Mouse (Mus musculus) heart, embryonic 12.5 days (tissue): ENCODE data around the gene Tatdn3. TPM values are rescaled to one million over a fixed set of nuclear protein-coding genes. Genes with fewer than 3 reads are reported as not detected.

Source experiments
- ATAC-seq: fragments of 200-750 bp; cut with Nextera tagmentation; 2 replicates; pipeline ENCODE4 v1.8.0; 2017; ENCODE audit warnings: moderate TSS enrichment, moderate library complexity; ENCODE audit not compliant: insufficient number of reproducible peaks, low FRiP score
- H3K27ac ChIP-seq: fragments of 300-500 bp; sonication (generic); 2 replicates; pipeline ENCODE4 v1.5.1; 2016; ENCODE audit warnings: mild to moderate bottlenecking, moderate library complexity; ENCODE audit not compliant: poor library complexity, severe bottlenecking
- H3K27me3 ChIP-seq: fragments of 300-500 bp; sonication (generic); replicated peaks from 2 replicates; pipeline ENCODE4 v1.6.1; 2016; ENCODE audit warnings: mild to moderate bottlenecking, moderate library complexity
- H3K36me3 ChIP-seq: fragments of 300-500 bp; sonication (generic); 2 replicates; pipeline ENCODE4 v1.6.1; 2016; ENCODE audit warnings: mild to moderate bottlenecking, moderate library complexity
- H3K4me1 ChIP-seq: fragments of 300-500 bp; sonication (generic); replicated peaks from 2 replicates; pipeline ENCODE4 v1.6.1; 2016; ENCODE audit warnings: mild to moderate bottlenecking
- H3K4me2 ChIP-seq: fragments of 300-500 bp; sonication (generic); 2 replicates; pipeline ENCODE4 v1.6.1; 2016; ENCODE audit warnings: mild to moderate bottlenecking, moderate library complexity
- H3K4me3 ChIP-seq: fragments of 300-500 bp; sonication (generic); 2 replicates; pipeline ENCODE4 v1.5.1; 2016; ENCODE audit warnings: mild to moderate bottlenecking
- H3K9ac ChIP-seq: fragments of 300-500 bp; sonication (generic); 2 replicates; pipeline ENCODE4 v1.6.1; 2016; ENCODE audit warnings: mild to moderate bottlenecking, moderate library complexity
- H3K9me3 ChIP-seq: fragments of 300-500 bp; sonication (generic); replicated peaks from 2 replicates; pipeline ENCODE4 v1.6.1; 2016; ENCODE audit warnings: mild to moderate bottlenecking, moderate library complexity
- WGBS: fragments of 180-500 bp; shearing (Covaris S2); methylation state at CpG from one replicate; pipeline ENCODE4 v1.1.7; 2016; 5-methylcytosine and 5-hydroxymethylcytosine counted together
- polyA plus RNA-seq: library from polyadenylated mRNA; unstranded; fragments of >200 nt; fragmentation: Nextera tagmentation; extraction: Ambion mirVana; gene quantifications from 2 replicates; pipeline ENCODE4 v1.2.1, GENCODE M21; 2016

The Tatdn3 gene
- polyA plus RNA-seq = 19.1 and 22.6 TPM in 2 replicates

- under 1% methylated on average over 56 of the region's 56 CpGs for WGBS
- H3K9me3 ChIP-seq = no peaks in the 10 kb centered on the region
- H3K4me1 ChIP-seq = peaks cover 10% of the 10 kb centered on the region
- peak within 1 kb of the TSS; percentile 95 for H3K4me3 ChIP-seq
- H3K27ac ChIP-seq = peak within 1 kb of the TSS; percentile 41; the same call in 1 of the 2 replicates
- H3K4me2 ChIP-seq = peak within 1 kb of the TSS; percentile 76
- H3K36me3 ChIP-seq = peaks cover 27% of the 10 kb centered on the region
- H3K9ac ChIP-seq = peak within 1 kb of the TSS; percentile 80
- no peaks in the 10 kb centered on the region for H3K27me3 ChIP-seq
- ATAC-seq = peak; percentile 92
Measured at GRCm38 (mm10) chr1:191062781-191063485, at the start of gene Tatdn3, which contains the start of gene Nsl1. Gene Tatdn3 (minus strand): TSS chr1:191062932. Gene Nsl1 (plus strand): TSS chr1:191063012.

GRCm38 (mm10) chr1:191111146-191111545 lies 48.4 kb upstream of the Tatdn3 start:
- Histone ChIP-seq H3K9me3 (no peaks in the 10 kb centered on the region), H3K4me1 (peaks cover 30% of the 10 kb centered on the region), H3K4me2 (no peak overlapping the region), H3K27me3 (no peaks in the 10 kb centered on the region), H3K27ac (no peak overlapping the region), H3K4me3 (no peak overlapping the region), H3K9ac (0 out of 2 replicates have a peak overlapping the region, but pooled peaks have one; percentile 8), H3K36me3 (no peaks in the 10 kb centered on the region)
- 43% methylated on average over 8 of the region's 8 CpGs for WGBS
- ATAC-seq = 0 out of 2 replicates have a peak, but pooled peaks have one; percentile 22

- peaks cover 23% of the 10 kb centered on the region for H3K4me1 ChIP-seq
- H3K4me3 ChIP-seq = no peak overlapping the region
- 84% methylated on average over 9 of the region's 9 CpGs for WGBS
- H3K9me3 ChIP-seq = no peaks in the 10 kb centered on the region
- H3K27ac ChIP-seq = no peak overlapping the region
- H3K4me2 ChIP-seq = no peak overlapping the region
- H3K36me3 ChIP-seq = no peaks in the 10 kb centered on the region
- no peak for ATAC-seq
- H3K27me3 ChIP-seq = no peaks in the 10 kb centered on the region
- no peak overlapping the region for H3K9ac ChIP-seq
Measured at GRCm38 (mm10) chr1:191109907-191110306, 47.2 kb upstream of the Tatdn3 start.

GRCm38 (mm10) chr1:191107306-191107705 lies 44.6 kb upstream of the Tatdn3 start:
- ATAC-seq = no peak
- peaks cover 20% of the 10 kb centered on the region for H3K4me1 ChIP-seq
- H3K9me3 ChIP-seq = no peaks in the 10 kb centered on the region
- WGBS = 61% methylated on average over 10 of the region's 10 CpGs
- H3K27me3 ChIP-seq = no peaks in the 10 kb centered on the region
- H3K4me3 ChIP-seq = no peak overlapping the region
- no peak overlapping the region for H3K4me2 ChIP-seq
- no peak overlapping the region for H3K27ac ChIP-seq
- H3K9ac ChIP-seq = no peak overlapping the region
- H3K36me3 ChIP-seq = no peaks in the 10 kb centered on the region

GRCm38 (mm10) chr1:191105246-191105645 lies 42.5 kb upstream of the Tatdn3 start:
- H3K9me3 ChIP-seq = no peaks in the 10 kb centered on the region
- no peaks in the 10 kb centered on the region for H3K36me3 ChIP-seq
- no peak overlapping the region for H3K4me3 ChIP-seq
- no peak for ATAC-seq
- H3K9ac ChIP-seq = no peak overlapping the region
- 0 out of 2 replicates have a peak, but pooled peaks cover 4% of the 10 kb centered on the region for H3K4me1 ChIP-seq
- no peak overlapping the region for H3K4me2 ChIP-seq
- H3K27me3 ChIP-seq = no peaks in the 10 kb centered on the region
- WGBS = 76% methylated on average over 9 of the region's 9 CpGs
- H3K27ac ChIP-seq = no peak overlapping the region

- peaks cover 14% of the 10 kb centered on the region; the same call in 1 of the 2 replicates for H3K4me1 ChIP-seq
- no peak overlapping the region for H3K27ac ChIP-seq
- H3K9ac ChIP-seq = no peak overlapping the region
- ATAC-seq = no peak
- no peak overlapping the region for H3K4me2 ChIP-seq
- H3K9me3 ChIP-seq = no peaks in the 10 kb centered on the region
- H3K27me3 ChIP-seq = peaks cover 15% of the 10 kb centered on the region
- no peak overlapping the region for H3K4me3 ChIP-seq
- no peaks in the 10 kb centered on the region for H3K36me3 ChIP-seq
- 79% methylated on average over 15 of the region's 15 CpGs for WGBS
Measured at GRCm38 (mm10) chr1:191102730-191103370, 40.1 kb upstream of the Tatdn3 start.

GRCm38 (mm10) chr1:191099772-191100291 lies 37.1 kb upstream of the Tatdn3 start:
- Histone ChIP-seq H3K9ac (no peak overlapping the region), H3K27me3 (peaks cover 15% of the 10 kb centered on the region), H3K9me3 (no peaks in the 10 kb centered on the region), H3K4me2 (no peak overlapping the region), H3K4me3 (no peak overlapping the region), H3K4me1 (peaks cover 21% of the 10 kb centered on the region), H3K36me3 (no peaks in the 10 kb centered on the region), H3K27ac (no peak overlapping the region)
- ATAC-seq = no peak
- WGBS = 75% methylated on average over 5 of the region's 5 CpGs

- Histone ChIP-seq H3K4me3 (no peak overlapping the region), H3K4me1 (peaks cover 21% of the 10 kb centered on the region), H3K27me3 (peaks cover 15% of the 10 kb centered on the region), H3K9me3 (no peaks in the 10 kb centered on the region), H3K27ac (no peak overlapping the region), H3K4me2 (peak overlapping the region; percentile 98), H3K36me3 (no peaks in the 10 kb centered on the region), H3K9ac (no peak overlapping the region)
- WGBS = 48% methylated on average over 5 of the region's 5 CpGs
- no peak for ATAC-seq
Measured at GRCm38 (mm10) chr1:191099114-191099513, 36.4 kb upstream of the Tatdn3 start.

- H3K27ac ChIP-seq = no peak within 1 kb of the TSS
- H3K27me3 ChIP-seq = peaks cover 15% of the 10 kb centered on the region
- no peaks in the 10 kb centered on the region for H3K36me3 ChIP-seq
- H3K9ac ChIP-seq = peak within 1 kb of the TSS; percentile 70
- peak within 1 kb of the TSS; percentile 98 for H3K4me2 ChIP-seq
- peak; percentile 56 for ATAC-seq
- no peaks in the 10 kb centered on the region for H3K9me3 ChIP-seq
- H3K4me3 ChIP-seq = peak within 1 kb of the TSS; percentile 72
- 1% methylated on average over 91 of the region's 95 CpGs for WGBS
- H3K4me1 ChIP-seq = peaks cover 21% of the 10 kb centered on the region
Measured at GRCm38 (mm10) chr1:191097802-191098747, 35.3 kb upstream of the Tatdn3 start, which contains the start of gene Batf3. Gene Batf3 (plus strand): TSS chr1:191097847.

GRCm38 (mm10) chr1:191096871-191097681 lies 34.3 kb upstream of the Tatdn3 start:
- Histone ChIP-seq H3K9me3 (no peaks in the 10 kb centered on the region), H3K36me3 (no peaks in the 10 kb centered on the region), H3K4me1 (peaks cover 21% of the 10 kb centered on the region), H3K4me3 (peak overlapping the region; percentile 72), H3K4me2 (peak overlapping the region; percentile 98), H3K9ac (peak overlapping the region; percentile 70; the same call in 1 of the 2 replicates), H3K27me3 (peaks cover 15% of the 10 kb centered on the region), H3K27ac (no peak overlapping the region)
- WGBS = 44% methylated on average over 14 of the region's 14 CpGs
- no peak for ATAC-seq
